Mouse (Mus musculus) kidney, adult 11 months (tissue): ENCODE measurements around the gene Gstt2.
A peak's percentile ranks its signal among the peaks of the same experiment; 100 is the strongest.

Experiments used
- DNase-seq: peaks from one replicate; pipeline ENCODE4 v3.0.0; 2022

The Gstt2 gene

GRCm38 (mm10) chr10:75823782-75824181 lies 13.4 kb downstream of the Gstt2 start:
- no peak for DNase-seq

- no peak for DNase-seq
Observed at GRCm38 (mm10) chr10:75822443-75822842, 14.8 kb downstream of the Gstt2 start, which contains the start of gene Gstt4. TSS of gene Gstt4 (minus strand) at chr10:75822543.

- DNase-seq, result no peak
Observed at GRCm38 (mm10) chr10:75819882-75820281, 17.3 kb downstream of the Gstt2 start.

GRCm38 (mm10) chr10:75818641-75819040 lies 18.6 kb downstream of the Gstt2 start:
- no peak for DNase-seq

GRCm38 (mm10) chr10:75804217-75804616 lies 33.0 kb downstream of the Gstt2 start:
- no peak for DNase-seq

- DNase-seq, result peak; percentile 79
Observed at GRCm38 (mm10) chr10:75798176-75798696, 39.0 kb downstream of the Gstt2 start, which contains the start of gene Gstt1. TSS of gene Gstt1 (minus strand) at chr10:75798584.

- peak; percentile 59 for DNase-seq
Observed at GRCm38 (mm10) chr10:75797619-75798175, 39.5 kb downstream of the Gstt2 start.

- DNase-seq, result peak; percentile 41
Observed at GRCm38 (mm10) chr10:75796731-75797516, 40.3 kb downstream of the Gstt2 start.

- peak; percentile 82 for DNase-seq
Observed at GRCm38 (mm10) chr10:75794880-75795279, 42.3 kb downstream of the Gstt2 start.

GRCm38 (mm10) chr10:75790773-75791172 lies 46.5 kb downstream of the Gstt2 start:
- no peak for DNase-seq

- DNase-seq, result peak; percentile 84
Observed at GRCm38 (mm10) chr10:75789841-75790240, 47.4 kb downstream of the Gstt2 start.

- DNase-seq, result no peak
Observed at GRCm38 (mm10) chr10:75789081-75789735, 48.0 kb downstream of the Gstt2 start.

GRCm38 (mm10) chr10:75788277-75788676 lies 48.9 kb downstream of the Gstt2 start:
- no peak for DNase-seq

GRCm38 (mm10) chr10:75785442-75785841 lies 51.8 kb downstream of the Gstt2 start:
- no peak for DNase-seq
